Mouse (Mus musculus) retina, postnatal 7 days (tissue): ENCODE measurements around the gene Vmn1r65.
"Not testable (repeated sequence)": the region's sequence is repeated elsewhere in the genome, so short reads cannot be mapped to it uniquely, and the experiment has no call there.

ENCODE experiments used
- DNase-seq: peaks from one replicate; pipeline ENCODE4 v3.0.0-alpha.2; 2012; ENCODE audit warnings: low read depth, low spot score

Gene Vmn1r65

DNA sequence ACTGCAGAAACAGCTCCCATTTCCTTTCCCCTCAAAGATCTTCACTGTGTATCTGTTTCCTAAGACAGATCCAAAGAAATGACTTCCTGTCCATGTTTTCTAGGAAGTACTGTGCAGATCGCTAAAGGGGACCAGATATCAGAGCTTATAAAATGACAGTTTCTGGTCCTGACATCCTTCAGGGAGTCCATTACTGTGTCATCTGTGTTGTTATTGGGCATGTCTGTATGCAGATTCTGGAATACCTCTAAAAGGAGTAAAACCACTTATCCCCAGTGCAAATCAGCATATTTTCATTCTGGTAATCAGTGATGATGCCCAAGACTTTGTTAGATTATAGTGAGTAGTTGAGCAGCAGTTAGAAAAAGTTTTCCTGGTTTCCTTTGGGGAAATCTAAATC lies at the start of gene Vmn1r65:
Gene Vmn1r65, minus strand, starts transcription at position 101 of the 400 bp plus-strand sequence.
- no peak for DNase-seq

DNA sequence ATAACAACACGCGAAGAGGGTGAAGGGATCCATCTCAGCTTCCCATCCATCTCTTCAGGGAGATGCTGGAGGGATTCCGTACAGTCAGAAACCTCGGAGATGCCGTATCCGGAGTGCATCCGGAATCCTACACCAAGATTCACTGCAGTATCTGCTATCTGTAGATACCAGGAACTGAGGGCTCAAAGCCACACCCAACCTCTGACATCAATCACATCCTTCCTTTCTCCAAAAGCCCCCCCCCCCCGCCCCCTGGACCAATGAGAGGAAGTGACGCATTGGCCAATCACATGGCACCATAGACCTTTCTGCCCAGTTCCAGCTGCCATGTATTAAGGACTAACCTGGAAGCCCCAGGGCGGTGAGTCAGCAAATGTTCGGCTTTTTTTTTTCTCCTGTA lies 34.1 kb upstream of the Vmn1r65 start, which contains the start of gene Nlrp4c:
Gene Nlrp4c, plus strand, starts transcription at position 301 of the 400 bp plus-strand sequence.
- DNase-seq: no peak

DNA sequence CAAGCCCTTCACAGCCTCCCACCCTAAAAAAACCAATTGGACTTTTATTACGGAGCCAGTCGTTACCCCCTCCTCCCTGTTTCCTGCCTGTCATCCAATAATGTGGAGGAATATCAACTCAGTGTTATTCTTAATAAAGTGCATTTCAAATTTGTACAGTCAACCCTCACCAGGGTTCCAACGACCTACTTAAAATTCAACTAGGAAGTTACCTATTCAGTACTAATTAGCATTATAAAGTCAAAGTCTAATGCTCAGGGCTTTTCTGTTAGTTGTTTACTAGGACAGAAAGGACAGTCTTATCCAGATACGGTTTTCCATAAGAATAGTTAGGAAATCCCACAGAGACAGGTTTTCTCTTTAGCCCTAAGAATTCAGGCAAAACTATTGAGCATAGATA lies 28.4 kb downstream of the Vmn1r65 start:
- DNase-seq: not testable (repeated sequence)

DNA sequence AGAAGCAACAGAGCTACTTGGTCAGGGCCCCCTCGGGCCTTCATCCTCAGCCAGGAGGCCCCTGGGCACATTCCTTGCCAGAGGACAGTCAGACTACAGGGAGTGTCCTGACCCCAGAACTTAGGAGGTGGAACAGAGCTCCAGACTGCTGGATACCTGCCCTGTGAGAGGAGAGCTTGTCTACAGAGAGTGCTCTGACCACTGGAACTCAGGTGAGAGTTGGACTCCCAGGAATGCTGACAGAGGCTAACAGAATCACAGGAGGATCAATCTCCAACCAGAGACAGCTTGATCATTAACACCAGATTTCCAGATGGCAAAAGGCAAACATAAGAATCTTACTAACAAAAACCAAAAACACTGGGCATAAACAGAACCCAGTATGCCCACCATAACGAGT lies 38.3 kb downstream of the Vmn1r65 start:
- not testable (repeated sequence) for DNase-seq
